Mouse (Mus musculus) skeletal muscle tissue, adult 2 months (tissue): ENCODE data around the gene Rnaseh2a.

Experiments
- DNase-seq: peaks from one replicate; pipeline ENCODE4 v3.0.0-alpha.2; 2012; ENCODE audit warnings: low read depth, low spot score

Rnaseh2a gene

DNA sequence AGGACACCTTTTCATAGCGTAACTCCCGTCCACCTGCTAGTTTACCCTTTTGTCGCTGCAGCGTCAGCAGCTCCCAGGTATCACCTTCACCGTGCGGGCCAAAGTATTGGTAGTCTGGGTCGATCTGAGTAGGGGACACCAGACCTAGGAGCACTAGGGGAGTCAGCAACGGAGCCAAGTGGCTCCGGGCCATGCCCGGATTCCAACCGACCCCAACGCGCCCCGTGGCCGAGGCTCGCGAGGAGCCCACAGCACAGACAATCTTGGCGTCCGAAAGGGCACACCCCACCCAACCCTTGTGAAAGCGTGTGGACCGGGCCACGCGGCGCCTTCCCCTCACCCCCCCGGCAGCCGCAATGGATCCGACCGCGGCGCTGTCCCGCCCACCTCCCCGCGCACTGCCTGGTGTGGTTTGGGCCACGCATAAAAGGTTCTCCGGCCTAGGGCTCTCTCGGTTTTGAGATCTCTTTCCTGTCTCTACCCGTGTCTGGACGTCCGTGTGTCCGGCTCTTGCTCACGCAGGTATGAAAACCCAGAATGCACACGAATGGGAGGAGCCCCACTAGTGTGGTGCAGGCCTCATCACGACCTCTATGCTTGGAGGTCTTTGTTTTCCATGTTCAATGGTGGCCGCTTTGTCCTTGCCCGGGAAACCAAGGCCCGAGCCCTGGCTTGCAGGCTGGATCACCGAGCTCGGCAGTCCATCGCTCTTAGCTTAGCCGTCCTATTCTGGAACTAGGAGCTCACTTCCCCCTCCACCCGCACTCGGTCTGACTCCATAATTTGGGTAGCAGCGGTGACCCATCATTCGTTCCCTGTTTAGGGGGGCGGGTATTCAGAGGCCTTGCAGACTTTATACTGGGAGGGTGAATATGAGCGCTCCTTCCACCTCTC is at the start of gene Rnaseh2a, which contains the start of the genes Gm49661 and Prdx2:
TSS of gene Rnaseh2a (minus strand) at position 527 of the 894 bp plus-strand sequence.
TSS of gene Gm49661 (minus strand) at position 193 of the 894 bp plus-strand sequence.
TSS of gene Prdx2 (plus strand) at position 347 of the 894 bp plus-strand sequence.
- no peak for DNase-seq

DNA sequence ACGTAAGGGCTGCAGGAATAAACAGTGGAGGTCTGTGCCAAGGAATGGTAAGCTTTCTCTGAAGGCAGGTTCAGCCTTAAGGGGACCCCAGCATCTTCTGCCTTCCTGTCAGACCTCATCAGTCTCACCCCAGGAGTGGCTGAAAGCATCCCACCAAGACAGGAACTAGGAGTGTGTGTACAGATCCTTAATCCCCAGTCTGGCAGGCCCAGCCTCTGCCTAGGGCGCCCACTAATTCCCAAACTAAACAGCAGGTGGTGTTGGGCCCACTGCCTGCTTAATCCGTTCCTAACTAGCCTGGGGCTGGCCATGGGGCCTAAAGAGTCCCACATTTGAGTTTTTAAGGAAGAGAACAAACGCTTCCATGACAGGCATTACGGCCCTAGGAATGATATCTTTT is 47.6 kb upstream of the Rnaseh2a start:
- DNase-seq, result no peak

DNA sequence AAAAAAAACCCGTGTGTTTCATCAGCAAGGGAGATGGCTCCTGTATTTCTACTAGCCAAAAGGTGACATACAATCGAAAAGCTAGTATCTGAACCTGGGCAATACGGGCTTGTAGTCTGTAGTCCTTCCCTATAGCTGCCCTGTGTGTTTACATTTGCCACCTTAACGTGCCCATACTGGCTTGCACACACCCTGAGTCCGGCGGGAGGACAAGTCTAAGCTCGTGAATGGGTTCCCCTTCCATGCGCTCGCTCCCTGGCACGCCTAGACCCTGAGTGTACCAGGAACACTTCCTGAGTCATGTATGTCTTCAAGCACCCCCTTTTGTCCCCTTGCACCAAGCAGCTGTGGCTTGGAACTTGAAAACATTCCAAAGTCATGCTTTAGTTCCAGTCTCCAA is 47.2 kb upstream of the Rnaseh2a start:
- DNase-seq, result no peak

DNA sequence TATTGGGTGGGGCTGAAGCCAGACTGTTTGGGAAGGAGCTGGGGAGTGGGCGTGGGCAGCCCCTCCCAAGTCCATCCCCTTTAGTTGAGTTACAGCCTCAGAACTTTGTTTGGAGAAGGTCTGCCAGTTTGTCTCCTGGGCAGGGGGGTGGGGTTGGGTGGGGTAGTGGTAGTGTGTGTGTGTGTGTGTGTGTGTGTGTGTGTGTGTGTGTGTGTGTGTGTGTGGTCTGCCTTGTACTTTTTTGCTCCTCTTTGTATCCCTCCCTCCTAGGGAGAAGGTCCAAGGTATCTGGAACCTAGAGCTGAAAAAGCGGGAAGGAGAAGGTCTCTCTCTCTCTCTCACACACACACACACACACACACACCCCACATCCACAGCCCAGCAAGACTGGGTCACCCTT is 44.9 kb upstream of the Rnaseh2a start, which contains the start of gene Best2:
TSS of gene Best2 (minus strand) at position 101 of the 400 bp plus-strand sequence.
- DNase-seq, result no peak

DNA sequence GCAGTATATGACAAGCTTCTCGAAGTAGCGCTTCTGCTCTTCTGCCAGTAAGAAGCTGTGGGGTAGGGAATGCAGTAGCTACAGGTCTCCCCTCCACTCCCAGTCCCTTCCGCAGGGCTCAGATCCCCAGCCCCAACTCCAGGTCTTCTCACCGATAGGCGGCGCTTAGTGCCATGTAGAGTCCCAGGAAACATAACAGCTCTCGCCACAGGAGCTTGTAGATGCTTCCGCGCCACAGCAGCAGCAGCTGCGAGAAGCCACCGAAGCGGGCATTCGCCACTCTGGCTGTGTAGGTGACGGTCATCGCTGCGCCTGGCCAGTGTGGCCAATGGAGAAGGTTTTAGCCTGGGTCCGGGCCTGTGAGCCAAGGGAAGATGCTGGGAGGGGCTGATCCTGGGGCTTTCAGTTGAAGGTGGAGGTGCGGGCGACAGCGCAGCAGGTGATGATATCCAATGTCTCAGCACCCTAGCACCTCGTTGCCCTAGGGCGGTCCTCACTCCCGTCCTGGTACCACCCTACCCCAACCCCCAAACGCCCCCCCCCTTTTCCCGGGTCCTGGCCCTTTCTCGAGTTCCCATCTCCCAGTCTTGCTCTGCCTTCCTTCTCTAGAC is 43.8 kb upstream of the Rnaseh2a start:
- DNase-seq, result no peak

DNA sequence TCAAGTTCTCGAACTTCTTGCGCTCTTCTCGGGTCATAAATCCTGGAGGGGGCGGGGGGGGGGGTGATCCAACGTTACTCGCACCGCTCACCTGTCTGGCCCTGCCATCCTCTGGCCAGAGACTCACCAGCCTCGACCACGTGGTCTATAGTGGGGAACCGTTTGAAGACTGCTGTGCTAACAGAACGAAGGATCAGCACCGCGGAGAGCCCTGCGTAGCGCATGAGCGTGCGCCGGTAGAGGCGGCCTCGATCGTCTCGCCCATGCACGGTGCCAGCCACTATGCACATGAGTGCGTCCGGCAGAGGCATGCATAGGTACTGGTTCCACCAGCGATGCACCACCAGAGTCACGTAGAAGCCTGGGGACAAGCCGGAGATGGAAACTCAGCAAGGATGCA is 41.7 kb upstream of the Rnaseh2a start:
- no peak for DNase-seq

DNA sequence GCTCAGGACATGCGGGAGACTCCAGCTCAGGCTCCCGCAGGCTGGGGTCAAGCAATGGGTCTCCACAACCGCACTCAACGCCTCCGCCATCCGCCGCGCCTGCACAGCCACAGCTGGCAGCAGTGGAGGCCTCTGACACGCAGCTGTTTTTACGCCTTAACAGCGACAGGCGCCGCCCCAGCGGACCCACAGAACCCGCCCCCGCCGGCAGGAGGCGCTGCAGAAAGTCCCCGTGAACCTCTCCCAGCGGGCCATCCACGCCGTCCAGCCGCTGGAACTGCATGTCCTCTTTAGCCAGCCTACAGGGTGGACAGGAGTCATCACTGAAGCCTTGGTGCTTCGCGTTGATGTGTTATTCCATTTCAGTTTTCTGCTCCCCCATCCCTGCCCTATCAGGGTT is 38.1 kb upstream of the Rnaseh2a start:
- DNase-seq, result no peak

DNA sequence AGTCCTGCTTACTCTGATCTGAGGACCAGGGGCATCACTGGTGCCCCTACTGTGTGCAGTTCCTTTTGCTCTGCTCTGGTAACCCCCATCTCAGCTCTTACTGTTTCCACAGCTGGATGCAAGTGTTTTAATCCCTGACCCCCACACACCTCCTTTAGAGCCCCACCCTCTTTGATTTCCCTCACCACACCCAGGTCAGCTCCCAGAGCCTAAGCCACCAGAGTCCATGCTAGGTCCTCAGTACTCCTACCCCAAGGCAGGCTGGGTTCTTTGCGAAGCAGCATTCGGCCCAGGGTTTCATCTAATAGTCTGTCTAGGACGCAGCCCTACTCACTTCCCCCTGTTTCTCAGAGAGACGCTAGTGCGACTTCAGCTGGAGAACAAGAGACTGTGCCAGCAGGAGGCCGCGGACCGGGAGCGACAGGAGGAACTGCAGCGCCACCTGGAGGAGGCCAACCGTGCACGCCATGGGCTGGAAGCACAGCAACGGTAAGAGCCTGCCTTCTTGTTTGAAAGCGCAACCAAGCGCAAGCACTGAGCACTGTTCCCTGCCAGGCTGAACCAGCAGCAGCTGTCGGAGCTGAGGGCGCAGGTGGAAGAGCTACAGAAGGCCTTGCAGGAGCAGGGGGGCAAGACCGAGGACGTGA is 28.2 kb upstream of the Rnaseh2a start:
- DNase-seq, result peak; percentile 83

DNA sequence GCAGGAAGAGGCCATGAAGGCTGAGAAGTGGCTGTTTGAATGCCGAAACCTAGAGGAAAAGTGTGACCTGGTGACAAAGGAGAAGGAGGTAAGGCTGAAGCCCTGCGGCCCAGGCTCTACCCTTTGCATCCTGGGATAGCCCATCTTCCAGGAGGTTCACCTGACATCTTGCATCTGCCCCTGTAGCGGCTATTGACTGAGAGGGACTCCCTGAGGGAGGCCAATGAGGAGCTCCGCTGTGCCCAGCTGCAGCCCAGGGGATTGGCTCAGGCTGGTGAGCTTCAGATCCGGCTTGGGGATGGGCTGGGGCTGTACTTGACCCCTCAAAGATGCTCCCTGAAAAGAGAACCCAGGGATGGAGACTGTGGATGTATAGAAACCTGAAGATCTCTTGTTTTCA is 27.4 kb upstream of the Rnaseh2a start:
- no peak for DNase-seq

DNA sequence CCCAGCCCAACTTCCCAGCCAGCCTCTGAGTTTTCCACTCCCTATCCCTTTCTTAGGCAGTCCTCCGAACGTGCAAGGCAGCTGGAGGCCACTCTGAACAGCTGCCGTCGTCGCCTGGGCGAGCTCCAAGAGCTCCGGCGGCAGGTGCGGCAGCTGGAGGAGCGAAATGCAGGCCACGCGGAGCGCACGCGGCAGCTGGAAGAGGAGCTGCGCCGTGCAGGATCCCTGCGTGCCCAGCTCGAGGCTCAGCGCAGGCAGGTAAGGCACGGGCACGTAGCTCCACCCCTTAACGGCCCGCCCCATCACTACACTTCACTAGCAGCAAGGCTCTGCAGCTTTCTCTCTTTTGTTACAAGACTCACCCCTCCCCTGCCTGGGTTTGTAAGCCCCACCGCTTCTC is 26.1 kb upstream of the Rnaseh2a start:
- DNase-seq, result no peak

DNA sequence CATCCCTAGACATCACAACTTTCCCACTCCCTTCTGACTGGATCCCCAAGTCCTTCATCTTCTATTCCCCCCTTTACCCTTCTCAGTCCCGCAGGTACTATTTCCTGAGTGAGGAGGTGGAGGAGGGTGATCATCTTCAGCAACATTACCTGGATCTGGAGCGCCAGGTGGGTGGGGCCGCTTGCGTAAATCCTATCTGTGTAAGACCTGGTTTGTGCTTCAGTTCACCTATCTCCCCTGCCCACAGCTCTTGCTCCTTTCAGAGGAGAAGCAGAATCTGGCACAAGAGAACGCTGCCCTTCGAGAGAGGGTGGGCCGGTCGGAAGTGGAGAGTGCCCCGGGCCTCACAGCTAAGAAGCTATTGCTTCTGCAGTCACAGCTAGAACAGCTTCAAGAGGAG is 24.8 kb upstream of the Rnaseh2a start:
- DNase-seq, result no peak

DNA sequence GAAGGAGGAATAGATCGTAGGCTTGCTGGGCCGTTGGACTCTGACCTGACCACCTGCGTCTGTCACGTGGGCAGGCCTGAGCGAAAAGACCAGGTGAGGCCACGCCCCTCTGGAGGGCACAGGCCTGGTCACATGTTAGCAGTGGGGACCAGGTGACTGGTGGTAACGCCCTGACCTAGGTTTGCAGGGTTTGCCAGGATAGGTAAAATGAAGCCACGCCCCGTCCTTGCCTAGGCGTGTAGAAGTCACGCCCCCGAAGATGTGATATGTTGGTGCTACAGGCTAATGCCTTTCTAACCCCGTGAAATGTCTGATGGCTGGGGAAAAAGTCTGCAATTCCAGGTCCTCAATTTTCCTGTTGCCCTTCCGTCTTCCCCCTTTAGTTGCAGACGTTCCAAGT is 21.3 kb upstream of the Rnaseh2a start:
- no peak for DNase-seq

DNA sequence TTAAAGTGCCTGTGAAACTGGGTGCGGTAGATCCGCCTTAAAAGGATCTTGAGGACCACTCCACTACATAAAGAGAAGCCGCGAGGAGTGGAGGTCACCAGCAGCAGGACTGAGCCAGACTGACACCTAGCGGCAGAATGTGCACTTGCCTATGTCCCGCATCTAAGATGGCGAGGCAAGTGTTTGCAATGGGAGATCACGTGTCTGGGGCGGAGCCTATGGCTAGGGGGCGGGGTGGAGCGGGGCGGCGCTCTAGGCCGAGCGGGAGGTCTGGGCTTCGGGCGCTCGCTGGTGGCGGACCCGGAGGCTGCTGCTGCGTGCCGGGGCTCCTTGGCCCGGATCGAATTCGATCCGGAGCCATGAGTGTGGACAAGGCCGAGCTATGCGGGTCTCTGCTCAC is 20.8 kb upstream of the Rnaseh2a start, which contains the start of gene Hook2:
TSS of gene Hook2 (plus strand) at position 255 of the 400 bp plus-strand sequence.
- DNase-seq, result peak; percentile 98

DNA sequence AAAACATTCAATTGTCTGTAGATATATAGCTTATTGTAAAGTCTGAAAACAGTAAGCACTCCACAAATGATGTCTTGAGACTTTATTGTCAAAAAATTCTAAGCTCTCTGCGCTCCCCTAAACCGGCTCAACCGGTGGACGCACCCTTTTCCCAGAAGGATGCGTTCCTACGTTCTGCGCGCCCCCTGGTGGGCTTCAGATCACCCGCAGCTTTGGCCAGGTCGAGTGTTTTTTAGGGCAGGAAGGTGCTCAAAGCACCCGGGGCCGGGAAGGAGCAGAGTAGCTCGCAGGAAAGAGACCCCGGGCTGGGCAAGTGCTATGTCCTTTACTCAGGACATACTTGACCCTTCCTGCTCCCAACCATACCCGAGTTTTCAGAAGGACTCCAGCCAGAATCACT is 20.2 kb upstream of the Rnaseh2a start:
- peak; percentile 89 for DNase-seq

DNA sequence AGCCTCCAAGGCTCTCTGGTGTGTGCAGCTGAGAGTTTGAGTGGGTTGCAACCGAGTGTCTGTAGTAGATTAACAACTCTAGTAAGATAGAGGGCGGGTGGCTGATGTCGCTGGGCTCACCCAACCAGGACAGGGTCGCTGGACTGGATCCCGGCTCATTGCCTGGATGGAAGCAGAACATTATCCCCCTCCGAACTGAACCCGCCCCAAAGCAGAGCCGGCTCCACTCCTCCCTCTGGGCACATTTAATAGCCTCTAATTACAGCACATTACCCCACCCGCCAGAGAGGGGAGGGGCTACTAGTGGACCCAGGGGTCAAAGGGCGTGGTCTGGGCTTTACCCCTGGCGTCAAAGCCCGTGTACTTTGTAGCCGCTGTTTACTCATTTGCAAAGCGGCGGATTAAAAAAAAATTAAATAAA is 19.8 kb upstream of the Rnaseh2a start:
- DNase-seq, result no peak

DNA sequence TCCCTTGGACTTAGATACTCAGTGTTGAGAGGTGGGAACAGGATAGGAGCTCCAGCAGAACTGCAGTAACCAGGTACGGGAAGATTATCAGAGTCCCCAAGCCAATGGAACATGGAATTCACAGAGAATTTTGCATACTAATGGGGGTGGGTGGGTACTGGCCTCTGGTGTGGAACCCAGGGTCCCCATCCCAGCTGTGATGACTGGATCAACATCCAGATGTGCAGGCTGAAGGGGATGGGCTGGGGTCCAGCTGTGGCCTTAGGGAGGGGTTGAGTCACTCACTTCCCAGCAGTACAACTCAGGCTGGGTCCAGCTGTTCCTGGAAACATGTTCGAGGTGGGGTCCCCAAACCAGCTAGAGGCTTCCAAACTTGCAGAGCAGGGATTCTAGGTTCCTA is 18.3 kb upstream of the Rnaseh2a start:
- DNase-seq, result no peak

DNA sequence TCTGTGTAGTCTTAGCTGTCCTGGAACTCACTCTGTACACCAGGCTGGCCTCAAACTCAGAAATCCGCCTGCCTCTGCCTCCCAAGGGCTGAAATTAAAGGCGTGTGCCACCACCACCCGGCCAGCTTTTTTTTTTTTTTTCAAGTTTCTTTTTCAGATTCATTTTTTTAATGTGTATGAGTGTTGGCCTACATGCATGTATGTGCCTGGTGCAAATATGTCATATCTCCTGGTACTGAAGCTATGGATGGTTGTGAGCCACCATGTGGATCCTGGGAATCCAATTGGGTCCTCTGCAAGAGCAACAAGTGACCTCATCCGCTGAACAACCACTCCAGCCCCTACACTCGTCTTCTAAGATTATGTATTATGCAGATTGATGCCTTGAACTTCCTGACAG is 17.8 kb upstream of the Rnaseh2a start:
- no peak for DNase-seq

DNA sequence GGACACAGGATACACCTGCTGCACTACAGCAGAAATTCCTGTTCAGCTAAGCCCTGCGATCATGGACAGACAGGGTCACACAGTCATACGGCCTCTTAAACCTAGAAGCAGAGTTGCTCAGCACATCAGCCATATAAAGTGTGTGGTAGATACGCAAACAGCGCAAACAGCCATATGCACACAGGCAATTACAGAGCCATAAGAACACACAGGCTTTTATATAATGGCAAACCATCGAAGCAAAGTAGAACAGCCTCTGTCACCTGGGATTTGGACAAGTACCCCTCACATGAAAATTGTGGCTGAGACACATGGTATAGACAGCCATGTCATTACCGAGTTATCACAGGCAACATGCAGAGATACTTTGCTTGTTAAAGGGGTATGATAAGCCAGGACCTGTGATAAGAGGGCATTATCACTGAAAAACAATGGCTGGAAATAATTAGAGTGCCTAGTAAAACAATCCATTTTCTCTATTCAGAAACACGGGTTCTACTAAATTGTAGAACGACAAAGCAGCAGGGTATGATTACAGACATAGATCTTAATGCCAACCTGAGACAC is 16.9 kb upstream of the Rnaseh2a start:
- DNase-seq, result no peak

DNA sequence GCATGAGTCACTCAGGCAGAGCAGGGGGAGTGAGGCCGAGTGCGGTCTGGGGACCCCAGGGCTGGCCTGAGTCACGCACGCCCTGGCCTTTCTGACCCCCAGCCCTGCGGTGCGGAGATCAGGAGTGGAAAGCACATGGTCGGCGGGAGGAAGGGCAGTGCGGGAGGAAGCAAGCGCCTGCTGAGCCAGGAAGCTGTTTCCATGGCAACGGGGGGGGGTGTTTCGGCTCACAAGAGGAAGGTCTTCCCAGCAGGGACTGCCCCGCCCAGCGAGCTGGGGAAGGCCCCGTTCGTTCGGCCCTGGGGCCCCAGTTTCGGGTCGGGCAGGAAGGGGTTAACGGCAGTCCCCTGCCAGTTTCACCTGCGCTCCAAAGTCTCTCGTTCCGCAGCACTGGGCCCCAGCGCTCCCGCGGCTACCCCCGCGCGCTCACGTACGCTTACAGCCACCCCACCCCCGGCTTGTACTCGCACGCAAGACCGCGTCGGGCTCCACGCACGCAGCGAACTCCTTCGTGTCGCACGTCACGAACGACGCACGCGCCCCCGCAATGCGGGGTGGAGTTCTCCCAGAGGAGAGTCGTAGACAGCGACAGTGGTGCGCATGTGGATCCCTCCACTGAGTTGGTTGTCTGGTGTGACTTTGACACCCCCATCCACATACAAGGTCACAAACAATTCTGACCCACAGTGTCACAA is 16.3 kb upstream of the Rnaseh2a start:
- peak; percentile 87 for DNase-seq

DNA sequence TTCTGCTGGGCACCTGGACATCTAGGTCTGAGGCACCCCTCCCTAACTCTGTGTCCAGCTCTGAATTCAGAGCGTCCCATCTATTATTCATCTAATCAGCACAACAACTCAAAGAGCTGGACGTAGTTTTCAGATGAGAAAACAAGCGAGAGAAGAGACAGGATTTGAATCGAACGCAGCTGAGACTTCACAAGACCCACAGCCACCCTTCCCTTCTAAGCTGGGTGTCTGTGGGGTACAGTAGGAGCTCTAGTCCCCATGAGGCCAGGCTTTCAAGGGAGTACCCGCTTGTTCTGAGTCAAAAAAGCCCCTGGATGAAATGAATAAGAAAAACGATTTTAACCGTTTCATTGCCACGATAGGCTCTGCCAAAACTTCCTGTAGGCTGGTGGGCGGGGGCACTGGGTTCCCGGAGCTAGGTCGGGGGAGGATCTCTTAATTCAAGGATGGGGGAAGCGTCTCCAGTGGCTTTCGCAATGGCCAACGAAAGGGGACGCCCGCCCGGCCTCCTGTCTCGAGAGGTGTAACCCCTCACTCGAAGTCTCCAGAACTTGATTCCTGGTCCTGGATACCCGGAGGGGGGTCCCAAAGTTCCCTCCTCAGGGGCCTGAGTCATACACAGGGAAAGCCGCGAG is 15.6 kb upstream of the Rnaseh2a start:
- DNase-seq, result no peak
